Mouse (Mus musculus): ENCODE data around the gene Prkra.

Gene Prkra

GRCm38 (mm10) chr2:76647883-76648570 is at the start of gene Prkra, which contains the start of gene Pjvk:
Gene Prkra (minus strand): TSS chr2:76648015.
Gene Pjvk (plus strand): TSS chr2:76648476.
- DNase-seq: peak; percentile 99

- DNase-seq: no peak
These were observed 47.5 kb upstream of the Prkra start for GRCm38 (mm10) chr2:76695290-76695689.

- DNase-seq: no peak
These were observed 46.0 kb upstream of the Prkra start for GRCm38 (mm10) chr2:76693765-76694164.

GRCm38 (mm10) chr2:76690436-76691204 is 42.8 kb upstream of the Prkra start:
- DNase-seq: no peak

GRCm38 (mm10) chr2:76688162-76688561 is 40.3 kb upstream of the Prkra start:
- no peak for DNase-seq

GRCm38 (mm10) chr2:76687608-76688007 is 39.8 kb upstream of the Prkra start:
- no peak for DNase-seq

- DNase-seq: no peak
These were observed 39.2 kb upstream of the Prkra start for GRCm38 (mm10) chr2:76686986-76687385.

- DNase-seq: no peak
These were observed 34.5 kb upstream of the Prkra start for GRCm38 (mm10) chr2:76682301-76682700.

GRCm38 (mm10) chr2:76676401-76677226 is 28.8 kb upstream of the Prkra start:
- no peak for DNase-seq

GRCm38 (mm10) chr2:76675949-76676348 is 28.1 kb upstream of the Prkra start:
- DNase-seq: no peak

GRCm38 (mm10) chr2:76675451-76675850 is 27.6 kb upstream of the Prkra start:
- peak; percentile 24 for DNase-seq

GRCm38 (mm10) chr2:76674725-76675427 is 27.1 kb upstream of the Prkra start, which contains the start of gene Plekha3:
Gene Plekha3 (plus strand): TSS chr2:76675281.
- DNase-seq: peak; percentile 81

- peak; percentile 21 for DNase-seq
These were observed 25.8 kb upstream of the Prkra start for GRCm38 (mm10) chr2:76673472-76674081.

GRCm38 (mm10) chr2:76672966-76673392 is 25.2 kb upstream of the Prkra start, which contains the start of gene Fkbp7:
Gene Fkbp7 (minus strand): TSS chr2:76673116.
- peak; percentile 82 for DNase-seq

GRCm38 (mm10) chr2:76672134-76672745 is 24.4 kb upstream of the Prkra start:
- no peak for DNase-seq

- no peak for DNase-seq
These were observed 23.8 kb upstream of the Prkra start for GRCm38 (mm10) chr2:76671641-76672040.

GRCm38 (mm10) chr2:76667200-76667599 is 19.4 kb upstream of the Prkra start:
- DNase-seq: no peak

GRCm38 (mm10) chr2:76665531-76665930 is 17.7 kb upstream of the Prkra start:
- DNase-seq: no peak

- DNase-seq: no peak
These were observed 11.6 kb upstream of the Prkra start for GRCm38 (mm10) chr2:76659419-76659818.

- DNase-seq: no peak
These were observed 10.7 kb upstream of the Prkra start for GRCm38 (mm10) chr2:76658551-76658950.

- no peak for DNase-seq
These were observed 8.2 kb upstream of the Prkra start for GRCm38 (mm10) chr2:76655982-76656381.

GRCm38 (mm10) chr2:76655444-76655843 is 7.6 kb upstream of the Prkra start:
- no peak for DNase-seq
